Mouse (Mus musculus): ENCODE results near the gene Nacc2.
A peak's percentile ranks its signal among the peaks of the same experiment; 100 is the strongest.

Nacc2 gene

GRCm38 (mm10) chr2:26139545-26140206 is 16.7 kb upstream of the Nacc2 start:
- DNase-seq (ENCODE audit: low spot score in 2 of 2), result peak in 1 of 2 experiments; percentile 51

GRCm38 (mm10) chr2:26139034-26139544 is 16.1 kb upstream of the Nacc2 start:
- DNase-seq (ENCODE audit: low spot score in 2 of 2), result no peak

GRCm38 (mm10) chr2:26138252-26139033 is 15.4 kb upstream of the Nacc2 start:
- no peak for DNase-seq (ENCODE audit: low spot score in 2 of 2)

DNA sequence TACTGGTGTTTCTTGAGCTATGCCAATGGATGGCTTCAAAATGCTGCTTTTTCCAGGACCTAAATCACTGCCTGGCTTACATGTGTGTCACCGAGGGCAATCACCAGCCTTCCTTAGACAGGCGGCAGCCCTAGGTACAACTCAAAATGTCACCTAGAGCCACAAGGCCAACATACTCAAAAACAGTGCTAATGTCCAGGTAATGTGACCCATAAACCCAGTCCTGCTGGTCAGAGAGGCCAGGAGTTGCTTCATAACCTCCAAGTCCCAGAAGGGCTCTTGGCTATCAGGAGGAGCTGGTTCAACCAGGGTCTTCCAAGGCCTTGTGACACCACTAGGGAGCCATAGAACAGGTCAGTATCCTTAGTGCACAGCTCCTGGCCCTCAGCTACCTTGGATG is 11.6 kb upstream of the Nacc2 start:
- DNase-seq (ENCODE audit: low spot score in 2 of 2), result no peak

- peak; percentile 87 to 89 for DNase-seq (ENCODE audit: low spot score in 2 of 2)
Measured at GRCm38 (mm10) chr2:26132628-26133551, 9.9 kb upstream of the Nacc2 start.

GRCm38 (mm10) chr2:26131327-26131726 is 8.3 kb upstream of the Nacc2 start:
- DNase-seq (ENCODE audit: low spot score in 2 of 2), result no peak

DNA sequence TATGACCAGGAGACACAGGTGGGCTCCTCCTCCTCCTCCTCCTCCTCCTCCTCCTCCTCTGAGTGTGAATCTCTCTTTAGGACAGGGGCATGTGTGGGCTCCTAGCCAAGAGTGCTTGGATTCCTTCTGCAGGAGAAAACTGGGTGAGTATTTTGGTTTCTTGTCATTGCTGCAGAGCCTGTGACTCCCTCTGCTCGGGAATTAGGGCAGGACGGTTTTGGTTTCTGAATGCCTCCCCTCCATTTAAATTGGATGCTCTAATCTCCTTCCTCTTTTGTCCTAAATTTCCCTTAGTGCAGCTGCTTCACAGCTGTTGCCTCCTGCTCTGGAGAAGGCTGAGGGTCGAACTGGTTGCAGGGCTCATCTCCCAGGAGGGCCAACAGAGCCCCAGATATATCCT is 6.9 kb upstream of the Nacc2 start:
- no peak for DNase-seq (ENCODE audit: low spot score in 2 of 2)

DNA sequence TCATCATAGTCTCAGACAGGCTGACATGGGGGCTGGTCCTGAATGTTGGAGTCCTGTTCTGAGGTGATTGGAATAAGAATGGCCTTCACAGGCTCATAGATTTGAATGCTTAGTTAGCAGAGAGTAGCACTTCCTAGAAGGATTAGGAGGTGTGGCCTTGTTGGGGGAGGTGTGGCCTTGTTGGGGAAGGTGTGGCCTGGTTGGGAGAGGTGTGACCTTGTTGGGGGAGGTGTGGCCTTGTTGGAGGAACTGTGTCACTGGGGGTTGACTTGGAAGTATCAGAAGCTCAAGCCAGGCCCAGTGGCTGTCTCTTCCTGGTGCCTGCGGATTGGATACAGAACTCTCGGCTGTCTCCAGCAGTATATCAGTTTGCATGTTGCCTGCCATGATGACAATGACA is 6.3 kb upstream of the Nacc2 start:
- DNase-seq (ENCODE audit: low spot score in 2 of 2), result no peak

DNA sequence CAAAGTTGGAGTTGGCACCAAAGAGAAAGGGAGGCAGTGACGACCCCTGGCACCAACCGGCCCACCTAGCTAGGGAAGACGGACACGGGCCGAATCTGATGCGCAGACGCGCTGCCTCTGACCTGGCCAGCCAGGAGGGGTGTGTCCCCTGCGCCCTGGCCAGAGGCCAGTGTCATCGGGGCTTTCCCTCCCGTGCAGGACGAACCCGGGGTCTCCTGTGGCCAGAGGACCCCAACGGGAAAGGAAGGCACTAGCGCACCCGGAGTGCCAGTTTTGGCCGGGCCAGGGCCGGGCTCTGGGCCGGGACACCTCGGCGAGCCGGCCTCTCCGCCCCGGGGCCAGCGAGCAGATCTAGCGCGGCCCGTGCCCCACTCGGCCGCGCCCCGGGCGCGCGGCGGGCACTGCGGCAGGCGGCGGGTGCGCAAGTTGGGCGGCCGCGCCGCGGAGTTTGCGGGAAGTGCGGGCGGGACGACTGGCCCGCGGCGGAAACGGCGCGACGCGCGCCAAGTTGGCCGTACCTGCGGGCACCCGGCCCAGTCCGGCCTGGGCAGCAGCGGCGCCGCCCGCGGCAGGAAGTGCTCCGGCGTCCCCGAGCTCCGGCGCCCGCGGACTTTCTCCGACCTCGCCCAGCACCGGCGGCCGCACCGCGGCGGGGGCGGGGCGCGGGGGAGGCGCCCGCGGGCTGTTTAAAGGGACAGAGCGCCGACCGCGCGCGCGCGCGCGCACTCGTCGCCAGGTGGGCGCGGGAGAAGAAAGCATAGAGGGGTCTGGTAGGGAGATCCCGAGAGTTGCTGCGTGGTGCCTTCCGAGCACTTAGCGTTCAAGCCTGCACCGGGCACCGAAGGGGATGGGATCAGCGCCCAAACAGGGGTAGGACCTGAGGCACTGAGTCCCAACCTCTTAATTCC is 595 bp downstream of the Nacc2 start:
- DNase-seq (ENCODE audit: low spot score in 2 of 2), result peak in 1 of 2 experiments; percentile 33

GRCm38 (mm10) chr2:26121541-26122083 is 1.4 kb downstream of the Nacc2 start:
- no peak for DNase-seq (ENCODE audit: low spot score in 2 of 2)

DNA sequence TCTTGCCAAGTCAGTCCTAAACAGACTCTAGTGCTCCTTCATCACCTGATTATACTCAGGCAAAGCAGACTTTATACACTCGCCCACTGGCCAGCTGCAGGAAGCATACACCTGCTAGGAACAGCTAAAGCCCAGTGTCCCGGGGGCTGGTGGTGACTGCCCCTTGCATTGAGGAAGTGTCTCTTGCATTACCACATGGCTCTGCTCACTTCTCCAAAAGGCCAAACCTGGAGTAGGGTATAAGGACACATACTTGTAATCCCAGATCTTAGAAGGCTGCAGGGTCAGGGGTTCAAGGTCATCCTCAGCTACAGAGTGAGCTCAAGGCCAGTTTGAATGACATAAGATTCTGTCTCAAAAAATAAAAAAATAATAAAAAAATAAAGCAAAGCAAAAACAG is 3.4 kb downstream of the Nacc2 start:
- DNase-seq (ENCODE audit: low spot score in 2 of 2), result no peak

DNA sequence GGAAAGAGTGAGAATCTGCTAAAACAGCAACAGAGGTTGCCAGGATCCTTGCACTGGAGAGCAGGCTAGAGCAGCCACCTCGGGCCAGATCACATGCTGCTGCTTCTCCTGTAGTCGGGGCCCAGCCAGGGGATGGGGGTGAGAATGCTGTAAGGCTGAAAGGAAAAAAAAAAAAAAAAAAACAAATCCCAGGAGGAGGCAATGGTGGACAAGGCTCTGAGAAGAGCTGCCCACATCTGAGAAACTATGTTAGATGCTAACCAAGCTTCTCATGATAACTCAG is 3.8 kb downstream of the Nacc2 start:
- DNase-seq (ENCODE audit: low spot score in 2 of 2), result no peak

- no peak for DNase-seq (ENCODE audit: low spot score in 2 of 2)
Measured at GRCm38 (mm10) chr2:26118584-26119309, 4.3 kb downstream of the Nacc2 start.

- DNase-seq (ENCODE audit: low spot score in 2 of 2), result no peak
Measured at GRCm38 (mm10) chr2:26117580-26117979, 5.4 kb downstream of the Nacc2 start.

DNA sequence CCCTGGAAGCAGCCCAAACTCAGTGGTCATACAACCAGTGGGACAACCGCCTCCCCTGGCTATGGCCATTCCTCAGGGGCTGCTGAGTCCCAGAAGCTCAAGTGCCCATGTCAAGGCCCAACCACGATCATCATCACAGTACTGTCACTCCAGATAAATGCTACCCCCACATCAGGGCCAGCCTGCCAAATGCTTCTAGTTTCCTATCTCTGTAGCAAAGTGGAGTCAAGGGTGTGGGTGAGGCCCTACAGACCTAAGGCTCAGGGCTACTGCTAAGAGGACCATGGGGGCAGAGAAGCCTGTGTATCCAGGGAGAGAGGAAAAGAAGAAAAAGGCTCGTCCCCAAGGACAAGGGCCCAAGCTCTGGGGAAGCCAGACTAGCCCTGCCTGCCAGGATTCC is 6.5 kb downstream of the Nacc2 start:
- DNase-seq (ENCODE audit: low spot score in 2 of 2), result no peak

DNA sequence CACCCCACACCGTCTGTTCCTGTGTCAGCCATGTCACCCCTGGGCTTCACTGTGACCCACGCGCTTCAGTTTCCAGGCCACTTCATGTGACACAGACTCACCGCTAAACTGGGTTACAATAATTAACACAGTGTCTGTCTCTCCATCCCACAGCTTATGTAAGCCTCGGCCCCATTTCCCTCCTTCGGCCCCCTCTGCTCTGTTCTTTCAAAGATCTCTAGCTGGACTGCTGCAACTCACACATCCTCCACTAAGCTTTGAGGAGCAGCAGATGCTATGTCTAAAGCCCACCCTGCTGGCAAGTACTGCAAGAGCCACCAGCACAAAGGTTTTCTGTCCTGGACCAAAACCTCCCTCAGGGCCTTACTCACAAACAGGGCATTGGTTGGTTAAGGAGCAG is 7.8 kb downstream of the Nacc2 start:
- no peak for DNase-seq (ENCODE audit: low spot score in 2 of 2)

DNA sequence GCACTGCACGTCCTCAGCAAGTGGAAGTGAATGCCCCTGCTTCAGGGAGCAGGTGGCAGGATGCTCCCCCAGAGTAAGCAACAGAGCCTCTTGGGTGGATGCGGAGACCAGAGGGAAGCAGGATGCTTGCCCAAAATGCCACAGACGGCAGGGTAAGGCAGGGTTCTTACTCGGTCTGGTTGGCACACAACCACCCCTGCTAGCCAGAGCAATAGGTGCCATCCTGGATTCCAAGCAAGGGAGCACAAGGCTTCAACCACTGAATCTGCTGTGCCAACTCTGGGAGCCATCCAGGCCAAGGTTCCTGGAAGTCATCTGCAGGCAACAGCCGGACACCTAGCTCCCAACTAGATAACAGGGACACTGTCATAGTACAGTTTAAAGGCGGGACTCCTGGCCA is 14.8 kb downstream of the Nacc2 start:
- no peak for DNase-seq (ENCODE audit: low spot score in 2 of 2)

DNA sequence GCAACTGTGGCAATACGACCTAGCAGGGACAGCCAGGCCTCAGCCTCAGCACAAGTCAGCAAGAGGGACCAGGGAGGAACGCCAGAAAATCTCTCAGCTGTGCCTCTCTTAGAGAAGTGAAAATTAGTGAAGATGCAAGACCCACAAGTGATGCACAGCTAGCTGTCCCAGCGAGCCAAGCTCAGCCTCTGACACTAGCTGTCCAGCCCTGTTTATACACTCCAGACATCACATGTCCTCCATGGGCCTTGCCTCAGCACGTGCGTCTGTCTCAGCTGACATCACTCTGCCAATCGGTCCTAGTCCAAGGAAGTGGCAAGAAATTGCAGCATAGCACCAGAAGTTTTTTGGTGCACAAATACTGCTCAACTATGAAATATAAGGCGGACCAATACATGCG is 16.0 kb downstream of the Nacc2 start:
- DNase-seq (ENCODE audit: low spot score in 2 of 2), result no peak

DNA sequence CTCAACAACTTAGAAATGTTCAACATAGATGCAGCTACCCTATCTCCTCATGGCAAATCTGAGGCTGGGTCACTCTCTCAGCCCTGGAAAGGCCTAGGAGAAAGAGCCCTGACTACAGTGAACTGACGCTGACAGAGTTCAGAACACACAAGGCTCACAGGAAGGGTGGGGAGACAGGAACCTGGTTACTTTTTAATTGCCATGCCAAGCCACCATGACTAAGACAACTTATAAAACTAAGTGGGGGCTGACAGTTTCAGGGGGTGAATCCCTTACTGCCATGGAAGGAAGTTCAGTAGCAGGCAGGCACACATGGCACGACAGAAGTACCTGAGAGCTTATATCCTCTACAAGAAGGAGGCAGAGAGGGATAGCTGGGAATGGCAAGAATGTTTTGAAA is 16.8 kb downstream of the Nacc2 start:
- no peak for DNase-seq (ENCODE audit: low spot score in 2 of 2)

GRCm38 (mm10) chr2:26100296-26100695 is 22.7 kb downstream of the Nacc2 start:
- DNase-seq (ENCODE audit: low spot score in 2 of 2), result no peak

All from right cerebral cortex, adult 2 months (tissue).